Mouse (Mus musculus) heart, embryonic 14.5 days (tissue): ENCODE data around the gene Pvr. TPM values are rescaled to one million over a fixed set of nuclear protein-coding genes. Genes with fewer than 3 reads are reported as not detected.
A peak's percentile ranks its signal among the peaks of the same experiment; 100 is the strongest.

ENCODE experiments used
- ATAC-seq: fragments of 200-750 bp; cut with Nextera tagmentation; 2 replicates; pipeline ENCODE4 v1.8.0; 2017; ENCODE audit warnings: low read depth, moderate TSS enrichment; ENCODE audit not compliant: insufficient number of reproducible peaks, insufficient read depth, low FRiP score
- H3K27ac ChIP-seq, 2 experiments: fragments of 200-500 bp in 1 of 2; fragments of 300-500 bp in 1 of 2; sonication (generic) in 1 of 2; replicated peaks in 1 of 2; 2 replicates each; pipeline ENCODE4 v1.5.1; 2012 to 2014; ENCODE audit warnings: low read depth in 2 of 2, low read length in 2 of 2, control low read depth in 1 of 2, mild to moderate bottlenecking in 1 of 2, mixed read lengths in 1 of 2; ENCODE audit not compliant: control insufficient read depth in 1 of 2, insufficient read depth in 1 of 2
- H3K27me3 ChIP-seq: fragments of 300-500 bp; sonication (generic); 2 replicates; pipeline ENCODE4 v1.6.1; 2014; ENCODE audit warnings: mild to moderate bottlenecking, low read length, control low read depth; ENCODE audit not compliant: control insufficient read depth, insufficient read depth
- H3K36me3 ChIP-seq: fragments of 300-500 bp; sonication (generic); 2 replicates; pipeline ENCODE4 v1.6.1; 2014; ENCODE audit warnings: mild to moderate bottlenecking, control low read depth, low read length, mixed read lengths; ENCODE audit not compliant: control insufficient read depth, insufficient read depth
- H3K4me1 ChIP-seq, 2 experiments: fragments of 200-500 bp in 1 of 2; fragments of 300-500 bp in 1 of 2; sonication (generic) in 1 of 2; 2 replicates each; pipeline ENCODE4 v1.6.1; 2012 to 2014; ENCODE audit warnings: low read length in 2 of 2, control low read depth in 1 of 2, mixed read lengths in 1 of 2; ENCODE audit not compliant: control insufficient read depth in 2 of 2, insufficient read depth in 2 of 2
- H3K4me2 ChIP-seq: fragments of 300-500 bp; sonication (generic); 2 replicates; pipeline ENCODE4 v1.6.1; 2014; ENCODE audit warnings: mild to moderate bottlenecking, low read length
- H3K4me3 ChIP-seq, 2 experiments: fragments of 200-500 bp in 1 of 2; fragments of 300-500 bp in 1 of 2; sonication (generic) in 1 of 2; 2 replicates each; pipeline ENCODE4 v1.5.1; 2012 to 2014; ENCODE audit warnings: low read length in 2 of 2, mild to moderate bottlenecking in 2 of 2, control low read depth in 1 of 2, low read depth in 1 of 2, moderate library complexity in 1 of 2; ENCODE audit not compliant: control insufficient read depth in 1 of 2, insufficient read depth in 1 of 2
- H3K9ac ChIP-seq: fragments of 300-500 bp; sonication (generic); 2 replicates; pipeline ENCODE4 v1.6.1; 2014; ENCODE audit warnings: mild to moderate bottlenecking, low read length
- H3K9me3 ChIP-seq: fragments of 300-500 bp; sonication (generic); 2 replicates; pipeline ENCODE4 v1.6.1; 2016; ENCODE audit warnings: low read length, control low read depth; ENCODE audit not compliant: control insufficient read depth
- WGBS: fragments of 180-500 bp; shearing (Covaris S2); extraction: QIAGEN DNeasy Blood & Tissue Kit; methylation state at CpG from one replicate; pipeline ENCODE4 v1.1.7; 2014; 5-methylcytosine and 5-hydroxymethylcytosine counted together
- polyA plus RNA-seq: library from polyadenylated mRNA; unstranded; fragments of >200 nt; fragmentation: Nextera tagmentation; extraction: Ambion mirVana; gene quantifications from 2 replicates; pipeline ENCODE4 v1.2.1, GENCODE M21; 2014

Pvr gene
- polyA plus RNA-seq, 1 experiment from 2014 or later: 12.7 TPM

DNA sequence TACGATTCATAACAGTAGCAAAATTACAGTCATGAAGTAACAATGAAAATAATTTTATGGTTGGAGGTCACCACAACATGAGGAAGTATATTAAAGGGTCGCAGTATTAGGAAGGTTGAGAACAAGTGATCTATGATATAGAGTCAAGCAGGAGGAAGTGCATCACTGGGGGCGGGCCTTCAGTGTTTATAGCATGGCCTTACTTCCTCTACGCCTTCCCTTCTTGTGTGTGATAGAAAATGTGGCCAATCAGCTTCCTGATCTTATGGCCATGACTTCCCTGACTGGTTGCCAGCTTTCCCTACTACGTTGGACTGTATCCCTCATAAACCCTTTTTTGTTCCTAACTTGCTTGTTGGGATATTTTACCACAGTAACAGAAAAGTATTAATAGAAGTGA lies 24.2 kb upstream of the Pvr start:
- Histone ChIP-seq H3K27me3 (no peaks in the 10 kb centered on the region), H3K9me3 (no peaks in the 10 kb centered on the region), H3K27ac (no peak overlapping the region), H3K4me3 (no peak overlapping the region), H3K36me3 (no peaks in the 10 kb centered on the region), H3K4me1 (peaks cover 0 to 11% of the 10 kb centered on the region in 2 experiments; a peak in 2 of 4 replicates), H3K4me2 (no peak overlapping the region), H3K9ac (no peak overlapping the region)
- 87% methylated on average over 5 of the region's 5 CpGs for WGBS
- ATAC-seq: no peak

DNA sequence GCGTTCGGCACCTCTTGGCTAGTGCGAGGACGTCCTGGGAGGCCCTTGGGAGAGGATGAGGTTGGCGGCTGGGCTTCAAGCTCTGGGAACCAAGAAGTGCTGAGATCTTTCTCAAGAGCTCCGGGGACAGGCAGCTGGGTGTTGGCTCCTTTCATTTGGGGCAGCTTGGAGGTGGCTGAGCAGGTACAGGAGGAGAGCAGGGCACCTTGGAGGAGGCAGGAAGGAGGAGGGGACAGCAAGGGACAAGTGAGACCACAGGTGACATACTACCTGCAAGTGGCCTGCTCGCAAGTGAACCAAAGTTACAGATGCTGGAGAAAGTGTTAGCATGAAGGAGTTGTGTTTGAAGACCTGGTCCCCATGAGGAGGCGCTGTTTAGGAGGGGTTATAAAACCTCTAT lies 23.7 kb upstream of the Pvr start:
- Histone ChIP-seq H3K9me3 (no peaks in the 10 kb centered on the region), H3K36me3 (no peaks in the 10 kb centered on the region), H3K27ac (no peak overlapping the region), H3K27me3 (no peaks in the 10 kb centered on the region), H3K4me2 (no peak overlapping the region), H3K9ac (no peak overlapping the region), H3K4me3 (no peak overlapping the region), H3K4me1 (peaks cover 2 to 15% of the 10 kb centered on the region in 2 experiments)
- no peak for ATAC-seq
- WGBS: 88% methylated on average over 8 of the region's 8 CpGs

DNA sequence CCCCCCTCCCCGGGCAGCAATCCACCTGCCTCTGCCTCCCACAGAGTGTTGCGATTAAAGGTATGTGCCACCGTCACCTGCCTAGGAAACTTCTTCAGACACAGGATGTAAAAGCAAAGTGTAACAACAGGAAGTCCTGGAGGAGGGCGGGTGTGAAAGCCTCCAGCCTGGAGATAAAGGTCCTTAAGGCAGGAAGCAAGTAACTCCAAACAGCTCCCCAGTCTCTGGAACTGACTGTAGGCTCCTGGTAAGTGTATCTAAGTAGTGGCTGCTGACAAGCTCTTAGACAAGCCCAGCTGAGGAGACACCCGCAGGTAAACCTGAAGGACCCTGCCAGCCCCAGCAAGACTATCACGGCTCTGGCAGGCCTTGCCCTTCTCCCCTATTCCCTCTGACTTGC lies 19.3 kb upstream of the Pvr start:
- peak overlapping the region; percentile 45 for H3K4me2 ChIP-seq
- 0 out of 2 replicates have a peak, but pooled peaks have one; percentile 27 for ATAC-seq
- H3K27ac ChIP-seq: peak overlapping the region; percentile 15 to 78

GRCm38 (mm10) chr7:19939555-19940235 lies 18.7 kb upstream of the Pvr start:
- Histone ChIP-seq H3K9me3 (no peaks in the 10 kb centered on the region), H3K4me2 (peak overlapping the region; percentile 45), H3K27ac (peak overlapping the region; percentile 59 to 78), H3K9ac (no peak overlapping the region), H3K4me3 (no peak overlapping the region; a peak in 1 of 4 replicates), H3K4me1 (peaks cover 21 to 32% of the 10 kb centered on the region in 2 experiments), H3K27me3 (no peaks in the 10 kb centered on the region), H3K36me3 (no peaks in the 10 kb centered on the region)
- peak; percentile 84 for ATAC-seq
- 41% methylated on average over 10 of the region's 12 CpGs for WGBS

More for the DNA sequence above, 19.3 kb upstream of the Pvr start:
- Histone ChIP-seq H3K4me1 (peaks cover 20 to 28% of the 10 kb centered on the region in 2 experiments), H3K36me3 (no peaks in the 10 kb centered on the region), H3K27me3 (no peaks in the 10 kb centered on the region), H3K9ac (peak overlapping the region; percentile 59), H3K4me3 (no peak overlapping the region), H3K9me3 (no peaks in the 10 kb centered on the region)
- whole genome bisulfite sequencing: 7% methylated on average over 5 of the region's 6 CpGs

DNA sequence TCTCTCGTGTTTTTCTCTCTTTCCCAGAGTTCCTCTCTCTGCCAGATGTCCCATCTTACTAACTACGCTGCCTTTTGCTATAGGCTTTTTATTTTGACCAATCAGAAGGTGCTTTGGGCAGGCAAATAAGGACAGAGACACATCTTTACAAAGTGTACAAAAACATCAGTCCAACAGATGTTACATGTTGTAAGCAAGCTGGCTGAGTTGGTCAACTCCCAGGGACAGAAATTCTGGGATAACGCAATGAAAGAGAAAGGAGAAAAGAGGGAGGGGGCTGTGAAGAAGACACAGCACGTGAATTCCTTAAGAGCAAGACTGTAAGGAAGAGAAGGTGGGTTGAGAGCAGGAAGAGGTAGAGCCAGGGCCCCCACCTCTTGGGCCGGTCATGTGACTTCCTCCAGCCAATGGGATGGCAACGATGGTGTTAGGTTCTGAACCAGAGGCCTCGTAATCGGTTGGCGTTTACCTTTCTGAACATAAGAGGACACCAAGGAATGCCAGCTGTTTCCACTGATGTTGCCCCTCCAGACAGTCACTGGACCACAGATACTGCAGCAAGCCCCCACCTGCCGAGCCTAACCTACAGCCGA lies 16.4 kb upstream of the Pvr start:
- peaks cover 35 to 46% of the 10 kb centered on the region in 2 experiments for H3K4me1 ChIP-seq
- H3K9me3 ChIP-seq: no peaks in the 10 kb centered on the region
- no peaks in the 10 kb centered on the region for H3K27me3 ChIP-seq
- no peak for ATAC-seq
- H3K36me3 ChIP-seq: no peaks in the 10 kb centered on the region
- no peak overlapping the region for H3K4me3 ChIP-seq
- no peak overlapping the region for H3K9ac ChIP-seq
- H3K4me2 ChIP-seq: no peak overlapping the region
- no peak overlapping the region for H3K27ac ChIP-seq
- WGBS: 75% methylated on average over 11 of the region's 11 CpGs

GRCm38 (mm10) chr7:19935961-19936360 lies 15.0 kb upstream of the Pvr start:
- no peak overlapping the region for H3K9ac ChIP-seq
- no peak overlapping the region for H3K4me3 ChIP-seq
- no peaks in the 10 kb centered on the region for H3K27me3 ChIP-seq
- H3K27ac ChIP-seq: peak overlapping the region; percentile 53 to 57
- no peaks in the 10 kb centered on the region for H3K9me3 ChIP-seq
- no peaks in the 10 kb centered on the region for H3K36me3 ChIP-seq
- 0 out of 2 replicates have a peak overlapping the region, but pooled peaks have one; percentile 3 for H3K4me2 ChIP-seq
- 59% methylated on average over 6 of the region's 6 CpGs for WGBS
- no peak for ATAC-seq
- H3K4me1 ChIP-seq: peaks cover 38 to 46% of the 10 kb centered on the region in 2 experiments

DNA sequence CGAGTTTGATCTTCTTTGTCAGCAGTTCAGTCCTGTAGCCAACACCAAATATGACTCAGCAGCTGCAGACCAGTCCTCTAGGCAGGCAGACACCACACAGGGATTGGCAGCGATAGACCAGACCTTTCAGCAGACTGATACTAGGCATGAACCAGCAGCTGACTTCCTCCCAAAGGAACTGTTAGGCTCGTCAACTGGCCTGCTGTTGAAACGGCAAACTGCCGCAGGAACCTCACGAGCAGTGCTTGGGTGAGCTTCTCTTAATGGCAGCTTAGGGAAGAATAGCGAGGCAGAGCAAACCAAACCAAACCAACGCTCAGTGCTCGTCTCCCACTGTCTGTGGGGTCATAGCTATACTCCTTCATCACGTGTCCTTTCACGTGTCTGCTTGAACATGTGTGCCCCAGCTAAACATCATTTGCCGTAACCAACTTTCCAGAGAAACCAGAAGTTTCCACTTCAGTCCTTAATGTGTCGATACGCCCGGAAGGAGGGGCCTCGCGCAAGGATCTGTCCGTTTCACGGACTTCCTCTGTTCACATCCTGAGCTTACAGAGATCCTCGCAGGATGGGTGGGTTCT lies 14.3 kb upstream of the Pvr start:
- Histone ChIP-seq H3K27ac (peak overlapping the region; percentile 57 to 75), H3K9ac (no peak overlapping the region), H3K27me3 (no peaks in the 10 kb centered on the region), H3K36me3 (no peaks in the 10 kb centered on the region), H3K4me3 (no peak overlapping the region), H3K4me2 (0 out of 2 replicates have a peak overlapping the region, but pooled peaks have one; percentile 3), H3K4me1 (peaks cover 38 to 39% of the 10 kb centered on the region in 2 experiments), H3K9me3 (no peaks in the 10 kb centered on the region)
- WGBS: 44% methylated on average over 20 of the region's 20 CpGs
- no peak for ATAC-seq
